Comparison of ENCODE assay signal across 12 mouse cellular contexts in the genomic region with DNA sequence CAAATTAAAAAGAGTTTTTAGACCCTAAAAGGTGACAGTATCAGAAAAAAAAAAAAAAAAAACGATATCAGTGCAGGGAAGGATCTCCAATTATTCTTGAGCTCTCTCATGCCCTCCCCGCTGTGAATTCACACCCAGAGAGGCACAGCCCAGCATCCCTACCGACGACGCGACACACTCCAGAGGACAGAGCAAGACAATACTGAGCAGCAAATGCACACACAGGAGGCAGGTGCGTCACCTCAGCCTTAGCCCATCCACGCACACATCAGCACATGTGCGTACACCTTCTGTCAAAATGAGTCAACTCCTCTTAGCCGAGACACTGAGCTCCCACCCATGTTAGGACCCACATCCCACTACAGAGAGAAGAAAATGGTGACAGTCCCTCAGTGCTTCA. TPM values are rescaled to one million over a fixed set of nuclear protein-coding genes. Genes with fewer than 3 reads are reported as not detected.
DNase-seq lines count a peak whose midpoint lies in the region; ATAC-seq and TF ChIP-seq lines count a peak whose summit lies in the region.
"Had no signal": no experiment of that assay in that cellular context is flagged by ENCODE, and none has a peak within 500 bp of the region (broad histone marks: within the 10 kb centered on the region; RNA-seq: fewer than 3 reads in every experiment).

No protein-coding gene starts in this region.

- H3K9ac ChIP-seq in forebrain, postnatal 0 days = peak overlapping the region; percentile 18; the same call in 1 of the 2 replicates
- no peak overlapping the region for H3K9ac ChIP-seq in forebrain, embryonic 16.5 days (replicated peaks; ENCODE audit: low read depth, low read length)
- no peak overlapping the region for H3K9ac ChIP-seq in limb, embryonic 12.5 days (replicated peaks)
- no peak overlapping the region for H3K9ac ChIP-seq in embryonic facial prominence, embryonic 15.5 days

- H3K9me3 ChIP-seq in forebrain, postnatal 0 days (ENCODE audit: low read length) = no peaks in the 10 kb centered on the region
- H3K9me3 ChIP-seq in forebrain, embryonic 16.5 days (ENCODE audit: control insufficient read depth, low read length) = no peaks in the 10 kb centered on the region
- H3K9me3 ChIP-seq in limb, embryonic 12.5 days = no peaks in the 10 kb centered on the region
- no peaks in the 10 kb centered on the region for H3K9me3 ChIP-seq in limb, embryonic 10.5 days (replicated peaks)
- no peaks in the 10 kb centered on the region for H3K9me3 ChIP-seq in embryonic facial prominence, embryonic 15.5 days (replicated peaks)

- 0 out of 2 replicates have a peak overlapping the region, but pooled peaks have one; percentile 23 for H3K4me2 ChIP-seq in forebrain, postnatal 0 days (ENCODE audit: low read depth)
- H3K4me2 ChIP-seq in forebrain, embryonic 16.5 days (ENCODE audit: low read length) = no peak overlapping the region
- 0 out of 2 replicates have a peak overlapping the region, but pooled peaks have one; percentile 40 for H3K4me2 ChIP-seq in limb, embryonic 12.5 days
- H3K4me2 ChIP-seq in embryonic facial prominence, embryonic 15.5 days (replicated peaks) = no peak overlapping the region

- H3K36me3 ChIP-seq in forebrain, postnatal 0 days (ENCODE audit: insufficient read depth) = peaks cover 39% of the 10 kb centered on the region
- peaks cover 2% of the 10 kb centered on the region; the same call in 1 of the 2 replicates for H3K36me3 ChIP-seq in forebrain, embryonic 16.5 days (ENCODE audit: control insufficient read depth, insufficient read depth)
- no peaks in the 10 kb centered on the region for H3K36me3 ChIP-seq in limb, embryonic 12.5 days
- H3K36me3 ChIP-seq in limb, embryonic 10.5 days = no peaks in the 10 kb centered on the region
- H3K36me3 ChIP-seq in embryonic facial prominence, embryonic 15.5 days = no peaks in the 10 kb centered on the region

- H3K27ac ChIP-seq in forebrain, postnatal 0 days (ENCODE audit: low read depth, low read length) = peak overlapping the region; percentile 50; the same call in 1 of the 2 replicates
- no peak overlapping the region for H3K27ac ChIP-seq in forebrain, embryonic 16.5 days (ENCODE audit: low read length)
- H3K27ac ChIP-seq in limb, embryonic 12.5 days = no peak overlapping the region
- H3K27ac ChIP-seq in limb, embryonic 10.5 days = no peak overlapping the region
- no peak overlapping the region for H3K27ac ChIP-seq in embryonic facial prominence, embryonic 15.5 days (replicated peaks)

- TF ChIP-seq CTCF in forebrain, postnatal 0 days (IDR thresholded peaks at IDR 0.05; ENCODE audit: low read depth) = no peak

- WGBS in forebrain, postnatal 0 days = 54% methylated on average over 10 of the region's 10 CpGs
- WGBS in forebrain, embryonic 16.5 days = 59% methylated on average over 10 of the region's 10 CpGs
- WGBS in limb, embryonic 12.5 days = 71% methylated on average over 10 of the region's 10 CpGs
- 75% methylated on average over 10 of the region's 10 CpGs for WGBS in limb, embryonic 10.5 days
- 63% methylated on average over 10 of the region's 10 CpGs for whole genome bisulfite sequencing in embryonic facial prominence, embryonic 15.5 days

- no peak overlapping the region for H3K4me3 ChIP-seq in forebrain, postnatal 0 days (ENCODE audit: low read depth, low read length)
- no peak overlapping the region for H3K4me3 ChIP-seq in forebrain, embryonic 16.5 days (replicated peaks; ENCODE audit: low read length)
- H3K4me3 ChIP-seq in limb, embryonic 12.5 days (replicated peaks) = no peak overlapping the region
- H3K4me3 ChIP-seq in limb, embryonic 10.5 days = no peak overlapping the region
- no peak overlapping the region for H3K4me3 ChIP-seq in embryonic facial prominence, embryonic 15.5 days (replicated peaks)

- no peak for DNase-seq in forebrain, postnatal 0 days
- no peak for DNase-seq in limb, embryonic 10.5 days (ENCODE audit: low spot score)
- DNase-seq: adrenal gland, adult 8-10 months; cerebellum, adult 9-10 months; heart, adult 18-20 months; kidney, adult 8-10 months; kidney, postnatal 36 days had no signal

- H3K27me3 ChIP-seq in forebrain, postnatal 0 days (ENCODE audit: insufficient read depth, low read length) = no peaks in the 10 kb centered on the region
- H3K27me3 ChIP-seq in forebrain, embryonic 16.5 days (replicated peaks; ENCODE audit: control insufficient read depth, insufficient read depth, low read length) = no peaks in the 10 kb centered on the region
- no peaks in the 10 kb centered on the region for H3K27me3 ChIP-seq in limb, embryonic 12.5 days
- 0 out of 2 replicates have a peak, but pooled peaks cover 5% of the 10 kb centered on the region for H3K27me3 ChIP-seq in limb, embryonic 10.5 days (ENCODE audit: low read depth, poor library complexity, severe bottlenecking)
- no peaks in the 10 kb centered on the region; the same call in 1 of the 2 replicates for H3K27me3 ChIP-seq in embryonic facial prominence, embryonic 15.5 days

- H3K4me1 ChIP-seq in forebrain, postnatal 0 days (ENCODE audit: insufficient read depth) = peaks cover 24% of the 10 kb centered on the region
- peaks cover 37% of the 10 kb centered on the region for H3K4me1 ChIP-seq in forebrain, embryonic 16.5 days (replicated peaks; ENCODE audit: control insufficient read depth, insufficient read depth, low read length)
- H3K4me1 ChIP-seq in limb, embryonic 12.5 days (replicated peaks) = peaks cover 7% of the 10 kb centered on the region
- peaks cover 21% of the 10 kb centered on the region for H3K4me1 ChIP-seq in limb, embryonic 10.5 days
- peaks cover 14% of the 10 kb centered on the region for H3K4me1 ChIP-seq in embryonic facial prominence, embryonic 15.5 days

- no peak; the same call in 1 of the 2 replicates for ATAC-seq in forebrain, postnatal 0 days
- no peak for ATAC-seq in forebrain, embryonic 16.5 days
- no peak for ATAC-seq in limb, embryonic 12.5 days (ENCODE audit: insufficient number of reproducible peaks, insufficient read depth, low FRiP score, low TSS enrichment, low read depth)
- peak; percentile 30 for ATAC-seq in CD4-positive, CD25-positive, alpha-beta regulatory T cell, adult 4 months
- peak; percentile 39; the same call in 1 of the 2 replicates for ATAC-seq in embryonic facial prominence, embryonic 15.5 days (ENCODE audit: insufficient number of reproducible peaks, low FRiP score, low TSS enrichment, low read depth)
- no peak for ATAC-seq in granulocyte monocyte progenitor cell, adult 5-6 weeks (replicated peaks; ENCODE audit: poor library complexity, severe bottlenecking)

RNA-seq across cellular contexts. Expression of gene Arpp21, which starts 50.0 kb away (rescaled TPM):
- 151 and 230 TPM in 2 replicates for total RNA-seq in forebrain, postnatal 0 days (2014; rRNA removed)
- 118 and 122 TPM in 2 replicates for polyA plus RNA-seq in forebrain, postnatal 0 days (2015; fragmentation: Nextera tagmentation; extraction: Ambion mirVana)
- 81.2 and 115 TPM in 2 replicates for polyA plus RNA-seq in forebrain, embryonic 16.5 days (2015; fragmentation: Nextera tagmentation; extraction: Ambion mirVana)
- 11.9 and 14.4 TPM in 2 replicates for polyA plus RNA-seq in limb, embryonic 12.5 days (2016; fragmentation: Nextera tagmentation; extraction: Ambion mirVana)
- 0.48 and 1.2 TPM in 2 replicates for polyA plus RNA-seq in limb, embryonic 10.5 days (2016; fragmentation: Nextera tagmentation; extraction: Ambion mirVana)
- under 1 TPM in 1 of 2 experiments, not detected in 1; 0.36 TPM for polyA plus RNA-seq in CD4-positive, CD25-positive, alpha-beta regulatory T cell, adult 4 months (2017; shearing (Covaris generic))
- 20.7 and 29.3 TPM in 2 replicates for polyA plus RNA-seq in embryonic facial prominence, embryonic 15.5 days (2015; fragmentation: Nextera tagmentation; extraction: Ambion mirVana)
- 0.54 TPM in 1 of 2 replicates, not detected in the other for total RNA-seq in granulocyte monocyte progenitor cell, adult 5-6 weeks (2014; fragmentation: Nextera tagmentation)
- total RNA-seq in granulocyte monocyte progenitor cell, adult 5-6 weeks (2017) = 0.05 and 0.09 TPM in 2 replicates

Comparison
In these comparisons a context has a peak if more than half of its experiments do, and no peak if none do; other contexts are left out.
1. H3K4me2 ChIP-seq: peak in forebrain, postnatal 0 days (single experiment) and limb, embryonic 12.5 days (single experiment); none in forebrain, embryonic 16.5 days (single experiment) and embryonic facial prominence, embryonic 15.5 days (single experiment).
2. ATAC-seq: peak in CD4-positive, CD25-positive, alpha-beta regulatory T cell, adult 4 months (single experiment) and embryonic facial prominence, embryonic 15.5 days (single experiment); none in forebrain, postnatal 0 days (single experiment), forebrain, embryonic 16.5 days (single experiment), limb, embryonic 12.5 days (single experiment) and granulocyte monocyte progenitor cell, adult 5-6 weeks (single experiment).